ENCODE assay signal across 9 mouse cellular contexts in the genomic region with DNA sequence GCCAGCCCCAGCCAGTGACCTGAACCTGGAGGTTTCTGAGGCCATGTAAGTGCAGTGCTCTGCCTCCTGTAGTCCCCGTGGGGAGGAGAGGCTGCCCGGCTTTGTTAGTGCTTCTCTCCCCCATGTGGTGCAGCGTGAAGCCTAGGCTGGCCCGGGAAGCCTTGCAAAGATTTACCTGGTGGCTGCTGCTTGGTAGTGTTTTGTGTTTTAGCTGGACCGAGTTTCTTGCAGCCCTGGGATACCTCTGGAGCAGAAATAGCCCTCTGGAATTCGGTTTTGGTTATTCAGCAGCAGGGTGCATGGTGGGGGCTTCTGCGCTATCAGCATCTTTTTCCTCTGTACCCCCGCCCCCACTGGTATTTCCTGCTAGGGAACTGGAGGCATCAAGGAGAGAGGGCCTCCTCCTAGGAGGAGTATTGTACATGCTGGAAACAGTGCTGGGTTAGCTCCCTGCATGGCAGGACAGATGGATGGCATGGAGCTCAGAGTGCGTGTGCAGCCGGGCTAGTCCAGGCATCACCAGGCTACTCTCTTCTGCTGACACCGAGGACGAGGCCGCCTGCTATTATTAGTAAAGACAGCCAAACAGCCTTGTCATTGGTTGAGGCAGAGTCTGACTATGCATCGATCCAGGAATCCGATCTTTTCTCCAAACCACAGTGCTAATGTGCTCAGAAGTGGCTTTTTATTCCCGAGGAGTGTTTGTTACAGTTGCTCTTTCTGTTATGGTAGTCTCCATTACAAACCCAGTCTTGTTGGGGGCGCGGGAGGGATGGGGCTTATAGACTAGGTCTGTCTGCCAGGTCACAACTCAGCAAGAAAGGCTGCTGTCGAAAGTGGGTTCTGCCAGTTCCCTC.
DNase-seq lines count a peak whose midpoint lies in the region; ATAC-seq and TF ChIP-seq lines count a peak whose summit lies in the region.
"Had no signal": no experiment of that assay in that cellular context is flagged by ENCODE, and none has a peak within 500 bp of the region (broad histone marks: within the 10 kb centered on the region; RNA-seq: fewer than 3 reads in every experiment).

No protein-coding gene starts in this region.

- TF ChIP-seq CTCF in kidney, adult 2 months (conservative IDR thresholded peaks at IDR 0.05; ENCODE audit: insufficient read depth, insufficient read length, low read depth, low read length) = no peak
- TF ChIP-seq CTCF in stomach, postnatal 0 days (IDR thresholded peaks at IDR 0.05; ENCODE audit: low read depth) = no peak; the same call in 1 of the 2 replicates

- WGBS in kidney, adult 2 months = 44% methylated on average over 19 of the region's 19 CpGs
- 0% methylated on average over 19 of the region's 19 CpGs for WGBS in forebrain, embryonic 16.5 days
- WGBS in liver, embryonic 16.5 days (ENCODE audit: insufficient replicate concordance) = 23% methylated on average over 19 of the region's 19 CpGs
- 17% methylated on average over 19 of the region's 19 CpGs for WGBS in stomach, postnatal 0 days

- DNase-seq in kidney, adult 2 months = no peak
- DNase-seq in kidney, adult 9 months = no peak
- peak; percentile 81 for DNase-seq in cerebellum, adult 11-12 months
- peak; percentile 37 for DNase-seq in kidney, postnatal 14 days
- DNase-seq in stomach, postnatal 0 days (ENCODE audit: low spot score) = no peak
- DNase-seq in adrenal gland, postnatal 25 days = no peak

- H3K9me3 ChIP-seq in forebrain, embryonic 16.5 days (ENCODE audit: control insufficient read depth, low read length) = no peaks in the 10 kb centered on the region
- H3K9me3 ChIP-seq in liver, embryonic 16.5 days (replicated peaks; ENCODE audit: control insufficient read depth, low read length) = no peaks in the 10 kb centered on the region
- H3K9me3 ChIP-seq in stomach, postnatal 0 days (ENCODE audit: control insufficient read depth, low read length) = no peaks in the 10 kb centered on the region

- peak overlapping the region; percentile 57 for H3K4me2 ChIP-seq in forebrain, embryonic 16.5 days (ENCODE audit: low read length)
- H3K4me2 ChIP-seq in liver, embryonic 16.5 days (ENCODE audit: low read depth, low read length) = peak overlapping the region; percentile 62
- peak overlapping the region; percentile 71 for H3K4me2 ChIP-seq in stomach, postnatal 0 days (replicated peaks; ENCODE audit: low read depth)

- ATAC-seq in forebrain, embryonic 16.5 days = peak; percentile 71
- no peak for ATAC-seq in liver, embryonic 16.5 days (ENCODE audit: low read depth)
- peak; percentile 53 for ATAC-seq in stomach, postnatal 0 days (ENCODE audit: low FRiP score, low TSS enrichment)

- TF ChIP-seq POLR2A in kidney, adult 2 months (IDR thresholded peaks at IDR 0.05; ENCODE audit: low read depth, low read length) = no peak

- H3K27ac ChIP-seq in kidney, adult 2 months (ENCODE audit: insufficient read depth, low read depth, low read length) = no peak overlapping the region
- peak overlapping the region; percentile 99 for H3K27ac ChIP-seq in forebrain, embryonic 16.5 days (ENCODE audit: low read length)
- peak overlapping the region; percentile 29; the same call in 1 of the 2 replicates for H3K27ac ChIP-seq in liver, embryonic 16.5 days (ENCODE audit: low read length)
- peak overlapping the region; percentile 85 for H3K27ac ChIP-seq in stomach, postnatal 0 days (replicated peaks)

- no peaks in the 10 kb centered on the region for H3K36me3 ChIP-seq in kidney, adult 2 months (ENCODE audit: control insufficient read depth, insufficient read depth, low read length)
- no peaks in the 10 kb centered on the region for H3K36me3 ChIP-seq in forebrain, embryonic 16.5 days (ENCODE audit: control insufficient read depth, insufficient read depth)
- no peaks in the 10 kb centered on the region for H3K36me3 ChIP-seq in liver, embryonic 16.5 days (ENCODE audit: control insufficient read depth, insufficient read depth)
- no peaks in the 10 kb centered on the region for H3K36me3 ChIP-seq in stomach, postnatal 0 days (ENCODE audit: control insufficient read depth, insufficient read depth, low read length)
- H3K36me3 ChIP-seq: G1E had no signal

- peak overlapping the region; percentile 31; the same call in 1 of the 2 replicates for H3K4me3 ChIP-seq in kidney, adult 2 months (ENCODE audit: insufficient read depth, low read depth, low read length)
- H3K4me3 ChIP-seq in forebrain, embryonic 16.5 days (replicated peaks; ENCODE audit: low read length) = peak overlapping the region; percentile 81
- H3K4me3 ChIP-seq in liver, embryonic 16.5 days (ENCODE audit: low read depth, low read length) = peak overlapping the region; percentile 44
- H3K4me3 ChIP-seq in stomach, postnatal 0 days (ENCODE audit: low read depth, low read length) = peak overlapping the region; percentile 49

- H3K27me3 ChIP-seq in kidney, adult 2 months (replicated peaks; ENCODE audit: control insufficient read depth, insufficient read depth, low read length) = no peaks in the 10 kb centered on the region
- no peaks in the 10 kb centered on the region for H3K27me3 ChIP-seq in forebrain, embryonic 16.5 days (replicated peaks; ENCODE audit: control insufficient read depth, insufficient read depth, low read length)
- H3K27me3 ChIP-seq in liver, embryonic 16.5 days (ENCODE audit: control insufficient read depth, insufficient read depth, low read depth, low read length) = peaks cover 13% of the 10 kb centered on the region
- no peaks in the 10 kb centered on the region for H3K27me3 ChIP-seq in stomach, postnatal 0 days (ENCODE audit: control insufficient read depth, insufficient read depth, low read length)

- H3K4me1 ChIP-seq in kidney, adult 2 months (ENCODE audit: control insufficient read depth, insufficient read depth, low read length) = peaks cover 9% of the 10 kb centered on the region; the same call in 1 of the 2 replicates
- H3K4me1 ChIP-seq in forebrain, embryonic 16.5 days (replicated peaks; ENCODE audit: control insufficient read depth, insufficient read depth, low read length) = peaks cover 38% of the 10 kb centered on the region
- H3K4me1 ChIP-seq in liver, embryonic 16.5 days (ENCODE audit: control insufficient read depth, low read depth, low read length) = peaks cover 3% of the 10 kb centered on the region; the same call in 1 of the 2 replicates
- peaks cover 6% of the 10 kb centered on the region for H3K4me1 ChIP-seq in stomach, postnatal 0 days (replicated peaks; ENCODE audit: control insufficient read depth, insufficient read depth)

- no peak for TF ChIP-seq EP300 in stomach, postnatal 0 days (optimal IDR thresholded peaks at IDR 0.05)

- peak overlapping the region; percentile 99 for H3K9ac ChIP-seq in forebrain, embryonic 16.5 days (replicated peaks; ENCODE audit: low read depth, low read length)
- H3K9ac ChIP-seq in liver, embryonic 16.5 days (ENCODE audit: low read depth, low read length) = peak overlapping the region; percentile 43; the same call in 1 of the 2 replicates
- peak overlapping the region; percentile 65 for H3K9ac ChIP-seq in stomach, postnatal 0 days (ENCODE audit: low read length)

Comparison
In these comparisons a context has a peak if more than half of its experiments do, and no peak if none do; other contexts are left out.
1. DNase-seq: peak in cerebellum, adult 11-12 months (single experiment) and kidney, postnatal 14 days (single experiment); none in kidney, adult 2 months (single experiment), kidney, adult 9 months (single experiment), stomach, postnatal 0 days (single experiment) and adrenal gland, postnatal 25 days (single experiment).
2. H3K4me3 ChIP-seq: peak in every context shown above with its lines; median percentile 81 in forebrain, embryonic 16.5 days; 49 in stomach, postnatal 0 days; 44 in liver, embryonic 16.5 days; 31 in kidney, adult 2 months.
3. H3K9ac ChIP-seq: peak in every context shown above with its lines; median percentile 99 in forebrain, embryonic 16.5 days; 65 in stomach, postnatal 0 days; 43 in liver, embryonic 16.5 days.
4. Peak in every context shown above with its lines, with median percentiles within 50 percentile points of each other: H3K4me2 ChIP-seq.